Mouse (Mus musculus): ENCODE data around the gene Cd300lb. TPM values are rescaled to one million over a fixed set of nuclear protein-coding genes. Genes with fewer than 3 reads are reported as not detected.

Gene Cd300lb
- total and polyA plus RNA-seq, 3 experiments = 0.61 to 0.75 (median 0.70) TPM

GRCm38 (mm10) chr11:114898026-114898425, 36.2 kb downstream of the Cd300lb start:
- Histone ChIP-seq H3K9ac (ENCODE audit: low read depth, low read length) (no peak overlapping the region), H3K27ac (peak overlapping the region; percentile 33; the same call in 1 of the 2 replicates), H3K4me1 (ENCODE audit: control insufficient read depth, insufficient read depth, low read length) (no peaks in the 10 kb centered on the region), H3K79me2 (replicated peaks; ENCODE audit: control insufficient read depth, insufficient read depth, low read length) (no peaks in the 10 kb centered on the region), H3K27me3 (ENCODE audit: control insufficient read depth, insufficient read depth, low read length) (no peaks in the 10 kb centered on the region), H3K36me3 (ENCODE audit: control insufficient read depth, insufficient read depth, low read length) (no peaks in the 10 kb centered on the region), H3K4me3 (no peak overlapping the region)
- peak in 1 of 2 experiments; percentile 66 for DNase-seq
- 33% methylated on average over 1 of the region's 1 CpGs for WGBS
- intact Hi-C loops (cut with DNase I) = no loop called here
- TF ChIP-seq CTCF (IDR thresholded peaks at IDR 0.05) (no peak), POLR2A (IDR thresholded peaks at IDR 0.05; ENCODE audit: insufficient read depth, low read depth, low read length) (peak; percentile 39; the same call in 1 of the 2 replicates)

GRCm38 (mm10) chr11:114896085-114896484, 38.1 kb downstream of the Cd300lb start:
- no peaks in the 10 kb centered on the region for H3K79me2 ChIP-seq (replicated peaks; ENCODE audit: control insufficient read depth, insufficient read depth, low read length)
- no peak overlapping the region for H3K27ac ChIP-seq
- no peak overlapping the region for H3K4me3 ChIP-seq
- no peaks in the 10 kb centered on the region for H3K36me3 ChIP-seq (ENCODE audit: control insufficient read depth, insufficient read depth, low read length)
- 71% methylated on average over 3 of the region's 3 CpGs for WGBS
- intact Hi-C loops (cut with DNase I) = no loop called here
- H3K9ac ChIP-seq (ENCODE audit: low read depth, low read length) = no peak overlapping the region
- no peaks in the 10 kb centered on the region for H3K4me1 ChIP-seq (ENCODE audit: control insufficient read depth, insufficient read depth, low read length)
- TF ChIP-seq CTCF (IDR thresholded peaks at IDR 0.05) = no peak
- no peak for TF ChIP-seq EP300 (IDR thresholded peaks at IDR 0.05; ENCODE audit: insufficient read depth, low read depth, low read length)
- no peak for TF ChIP-seq POLR2A (IDR thresholded peaks at IDR 0.05; ENCODE audit: insufficient read depth, low read depth, low read length)
- no peak for DNase-seq
- H3K27me3 ChIP-seq (ENCODE audit: control insufficient read depth, insufficient read depth, low read length) = no peaks in the 10 kb centered on the region

- 44% methylated on average over 5 of the region's 5 CpGs for WGBS
- H3K27ac ChIP-seq = no peak overlapping the region; the same call in 1 of the 2 replicates
Observed at GRCm38 (mm10) chr11:114890542-114890941, 43.6 kb downstream of the Cd300lb start.

GRCm38 (mm10) chr11:114889991-114890518, 44.1 kb downstream of the Cd300lb start, which contains the start of gene Cd300a:
Gene Cd300a (plus strand): TSS chr11:114890041.
- DNase-seq = peak in 1 of 2 experiments; percentile 62
- 65% methylated on average over 18 of the region's 18 CpGs for WGBS

More at GRCm38 (mm10) chr11:114890542-114890941, 43.6 kb downstream of the Cd300lb start:
- TF ChIP-seq POLR2A (IDR thresholded peaks at IDR 0.05; ENCODE audit: insufficient read depth, low read depth, low read length) (no peak), EP300 (IDR thresholded peaks at IDR 0.05; ENCODE audit: insufficient read depth, low read depth, low read length) (no peak), CTCF (IDR thresholded peaks at IDR 0.05) (no peak)
- Histone ChIP-seq H3K4me1 (ENCODE audit: control insufficient read depth, insufficient read depth, low read length) (peaks cover 1% of the 10 kb centered on the region; the same call in 1 of the 2 replicates), H3K36me3 (ENCODE audit: control insufficient read depth, insufficient read depth, low read length) (no peaks in the 10 kb centered on the region), H3K79me2 (replicated peaks; ENCODE audit: control insufficient read depth, insufficient read depth, low read length) (no peaks in the 10 kb centered on the region), H3K4me3 (no peak overlapping the region), H3K27me3 (ENCODE audit: control insufficient read depth, insufficient read depth, low read length) (no peaks in the 10 kb centered on the region), H3K9ac (ENCODE audit: low read depth, low read length) (no peak overlapping the region)
- DNase-seq = no peak
- intact Hi-C loops (cut with DNase I) = no loop called here

GRCm38 (mm10) chr11:114884380-114885100, 49.6 kb downstream of the Cd300lb start:
- Histone ChIP-seq H3K27ac (peak overlapping the region; percentile 29), H3K36me3 (ENCODE audit: control insufficient read depth, insufficient read depth, low read length) (no peaks in the 10 kb centered on the region), H3K79me2 (replicated peaks; ENCODE audit: control insufficient read depth, insufficient read depth, low read length) (no peaks in the 10 kb centered on the region), H3K4me3 (no peak overlapping the region), H3K9ac (ENCODE audit: low read depth, low read length) (no peak overlapping the region), H3K27me3 (ENCODE audit: control insufficient read depth, insufficient read depth, low read length) (no peaks in the 10 kb centered on the region), H3K4me1 (ENCODE audit: control insufficient read depth, insufficient read depth, low read length) (peaks cover 3% of the 10 kb centered on the region)
- 42% methylated on average over 4 of the region's 4 CpGs for WGBS
- DNase-seq = no peak
- TF ChIP-seq EP300 (IDR thresholded peaks at IDR 0.05; ENCODE audit: insufficient read depth, low read depth, low read length) (no peak), CTCF (IDR thresholded peaks at IDR 0.05) (no peak), POLR2A (IDR thresholded peaks at IDR 0.05; ENCODE audit: insufficient read depth, low read depth, low read length) (no peak)
- intact Hi-C loops (cut with DNase I) = no loop called here

More at GRCm38 (mm10) chr11:114889991-114890518, 44.1 kb downstream of the Cd300lb start, which contains the start of gene Cd300a:
- Histone ChIP-seq H3K36me3 (ENCODE audit: control insufficient read depth, insufficient read depth, low read length) (no peaks in the 10 kb centered on the region), H3K9ac (ENCODE audit: low read depth, low read length) (no peak within 1 kb of the TSS), H3K79me2 (replicated peaks; ENCODE audit: control insufficient read depth, insufficient read depth, low read length) (no peaks in the 10 kb centered on the region), H3K4me3 (no peak within 1 kb of the TSS), H3K4me1 (ENCODE audit: control insufficient read depth, insufficient read depth, low read length) (peaks cover 1% of the 10 kb centered on the region; the same call in 1 of the 2 replicates), H3K27ac (peak within 1 kb of the TSS; percentile 17; the same call in 1 of the 2 replicates), H3K27me3 (ENCODE audit: control insufficient read depth, insufficient read depth, low read length) (no peaks in the 10 kb centered on the region)
- intact Hi-C loops (cut with DNase I) = no loop called here
- TF ChIP-seq CTCF (IDR thresholded peaks at IDR 0.05) (no peak), POLR2A (IDR thresholded peaks at IDR 0.05; ENCODE audit: insufficient read depth, low read depth, low read length) (0 out of 2 replicates have a peak, but pooled peaks have one; percentile 23)

GRCm38 (mm10) chr11:114883251-114883789, 50.9 kb downstream of the Cd300lb start:
- intact Hi-C loops (cut with DNase I) = no loop called here
- H3K4me3 ChIP-seq = no peak overlapping the region
- no peak for DNase-seq
- TF ChIP-seq CTCF (IDR thresholded peaks at IDR 0.05) (no peak), POLR2A (IDR thresholded peaks at IDR 0.05; ENCODE audit: insufficient read depth, low read depth, low read length) (no peak), EP300 (IDR thresholded peaks at IDR 0.05; ENCODE audit: insufficient read depth, low read depth, low read length) (no peak)
- WGBS = 90% methylated on average over 4 of the region's 4 CpGs
- H3K4me1 ChIP-seq (ENCODE audit: control insufficient read depth, insufficient read depth, low read length) = peaks cover 3% of the 10 kb centered on the region
- no peaks in the 10 kb centered on the region for H3K79me2 ChIP-seq (replicated peaks; ENCODE audit: control insufficient read depth, insufficient read depth, low read length)
- H3K9ac ChIP-seq (ENCODE audit: low read depth, low read length) = no peak overlapping the region
- H3K27ac ChIP-seq = no peak overlapping the region
- no peaks in the 10 kb centered on the region for H3K36me3 ChIP-seq (ENCODE audit: control insufficient read depth, insufficient read depth, low read length)
- no peaks in the 10 kb centered on the region for H3K27me3 ChIP-seq (ENCODE audit: control insufficient read depth, insufficient read depth, low read length)

Data from heart, adult 2 months (tissue).